Mouse (Mus musculus) kidney, adult 2 months (tissue): ENCODE results near the gene 1810043G02Rik. TPM values are rescaled to one million over a fixed set of nuclear protein-coding genes. Genes with fewer than 3 reads are reported as not detected.
"Not testable (repeated sequence)": the region's sequence is repeated elsewhere in the genome, so short reads cannot be mapped to it uniquely, and the experiment has no call there.

ENCODE experiments used
- DNase-seq: peaks from one replicate; pipeline ENCODE4 v3.0.0; 2021
- H3K27ac ChIP-seq: fragments of 200-500 bp; 2 replicates; pipeline ENCODE4 v1.5.1; 2012; ENCODE audit warnings: low read depth, low read length, control low read depth, inconsistent platforms; ENCODE audit not compliant: insufficient read depth
- H3K27me3 ChIP-seq: fragments of 200-500 bp; replicated peaks from 2 replicates; pipeline ENCODE4 v1.6.1; 2012; ENCODE audit warnings: mild to moderate bottlenecking, moderate library complexity, low read length, inconsistent platforms; ENCODE audit not compliant: control insufficient read depth, insufficient read depth
- H3K36me3 ChIP-seq: fragments of 200-500 bp; 2 replicates; pipeline ENCODE4 v1.6.1; 2012; ENCODE audit warnings: mild to moderate bottlenecking, moderate library complexity, low read length, inconsistent platforms; ENCODE audit not compliant: control insufficient read depth, insufficient read depth
- H3K4me1 ChIP-seq: fragments of 200-500 bp; 2 replicates; pipeline ENCODE4 v1.6.1; 2011; ENCODE audit warnings: low read length; ENCODE audit not compliant: control insufficient read depth, insufficient read depth
- H3K4me3 ChIP-seq: fragments of 200-500 bp; 2 replicates; pipeline ENCODE4 v1.5.1; 2011; ENCODE audit warnings: mild to moderate bottlenecking, low read depth, low read length, control low read depth; ENCODE audit not compliant: insufficient read depth
- CTCF ChIP-seq: fragments of 200-500 bp; conservative IDR thresholded peaks from 2 replicates; pipeline ENCODE4 v1.5.1; 2011; ENCODE audit warnings: low read depth, mild to moderate bottlenecking, control low read depth, low read length, moderate library complexity, mixed read lengths; ENCODE audit not compliant: insufficient read depth, insufficient read length
- POLR2A ChIP-seq: fragments of 200-500 bp; IDR thresholded peaks from one replicate; pipeline ENCODE4 v1.6.1; 2011; ENCODE audit warnings: low read depth, low read length, control low read depth
- WGBS: fragments of 180-500 bp; shearing (Covaris S2); methylation state at CpG from one replicate; pipeline ENCODE4 v1.1.7; 2018; 5-methylcytosine and 5-hydroxymethylcytosine counted together
- polyA plus RNA-seq: library from polyadenylated mRNA; depleted of rRNA; stranded (reverse); fragments of >200 nt; gene quantifications from 2 replicates; pipeline ENCODE4 v1.2.3, GENCODE M21; 2012

1810043G02Rik gene
- polyA plus RNA-seq, 1 experiment = 60.5 TPM

- no peak for DNase-seq
- no peak overlapping the region for H3K27ac ChIP-seq
- TF ChIP-seq POLR2A = no peak
- no peak for TF ChIP-seq CTCF
- WGBS = 31% methylated on average over 7 of the region's 7 CpGs
- no peak overlapping the region for H3K4me3 ChIP-seq
- H3K36me3 ChIP-seq = no peaks in the 10 kb centered on the region
- peaks cover 20% of the 10 kb centered on the region; the same call in 1 of the 2 replicates for H3K4me1 ChIP-seq
- no peaks in the 10 kb centered on the region for H3K27me3 ChIP-seq
Measured at GRCm38 (mm10) chr10:78007203-78007602, 28.9 kb downstream of the 1810043G02Rik start.

GRCm38 (mm10) chr10:78008169-78008568 lies 29.8 kb downstream of the 1810043G02Rik start:
- DNase-seq = no peak
- H3K27me3 ChIP-seq = no peaks in the 10 kb centered on the region
- no peak overlapping the region for H3K27ac ChIP-seq
- H3K36me3 ChIP-seq = no peaks in the 10 kb centered on the region
- no peak for TF ChIP-seq POLR2A
- TF ChIP-seq CTCF = no peak
- 85% methylated on average over 3 of the region's 3 CpGs for WGBS
- H3K4me3 ChIP-seq = no peak overlapping the region
- H3K4me1 ChIP-seq = peaks cover 20% of the 10 kb centered on the region; the same call in 1 of the 2 replicates

- Histone ChIP-seq H3K27ac (peak overlapping the region; percentile 96), H3K36me3 (no peaks in the 10 kb centered on the region), H3K27me3 (no peaks in the 10 kb centered on the region), H3K4me1 (peaks cover 20% of the 10 kb centered on the region; the same call in 1 of the 2 replicates), H3K4me3 (peak overlapping the region; percentile 91)
- under 1% methylated on average over 59 of the region's 59 CpGs for WGBS
- peak; percentile 98 for DNase-seq
- TF ChIP-seq CTCF = peak; percentile 59
- peak; percentile 39 for TF ChIP-seq POLR2A
Measured at GRCm38 (mm10) chr10:78009184-78009944, 31.0 kb downstream of the 1810043G02Rik start.

- H3K27me3 ChIP-seq = no peaks in the 10 kb centered on the region
- H3K36me3 ChIP-seq = no peaks in the 10 kb centered on the region
- peak within 1 kb of the TSS; percentile 96 for H3K27ac ChIP-seq
- under 1% methylated on average over 9 of the region's 9 CpGs for whole genome bisulfite sequencing
- TF ChIP-seq POLR2A = no peak
- no peak for TF ChIP-seq CTCF
- no peak for DNase-seq
- H3K4me3 ChIP-seq = peak within 1 kb of the TSS; percentile 91
- H3K4me1 ChIP-seq = peaks cover 20% of the 10 kb centered on the region; the same call in 1 of the 2 replicates
Measured at GRCm38 (mm10) chr10:78009945-78010293, 31.6 kb downstream of the 1810043G02Rik start, which contains the start of gene Pfkl. Gene Pfkl, minus strand, starts transcription at chr10:78010083.

- TF ChIP-seq POLR2A = no peak
- no peak for TF ChIP-seq CTCF
- peak; percentile 12 for DNase-seq
- no peaks in the 10 kb centered on the region for H3K27me3 ChIP-seq
- H3K36me3 ChIP-seq = no peaks in the 10 kb centered on the region
- WGBS = 18% methylated on average over 10 of the region's 10 CpGs
- no peak overlapping the region for H3K27ac ChIP-seq
- H3K4me3 ChIP-seq = no peak overlapping the region
- H3K4me1 ChIP-seq = peaks cover 20% of the 10 kb centered on the region; the same call in 1 of the 2 replicates
Measured at GRCm38 (mm10) chr10:78010335-78010734, 32.0 kb downstream of the 1810043G02Rik start.

GRCm38 (mm10) chr10:78011116-78011515 lies 32.8 kb downstream of the 1810043G02Rik start:
- not testable (repeated sequence) for H3K4me3 ChIP-seq, H3K27ac ChIP-seq, DNase-seq, H3K36me3 ChIP-seq, H3K27me3 ChIP-seq
- peaks cover 17% of the 10 kb centered on the region; the same call in 1 of the 2 replicates for H3K4me1 ChIP-seq
- 86% methylated on average over 5 of the region's 5 CpGs for WGBS

GRCm38 (mm10) chr10:78012661-78013495 lies 34.6 kb downstream of the 1810043G02Rik start:
- 0 out of 2 replicates have a peak, but pooled peaks cover 8% of the 10 kb centered on the region for H3K4me1 ChIP-seq
- TF ChIP-seq POLR2A = no peak
- TF ChIP-seq CTCF = no peak
- WGBS = 86% methylated on average over 18 of the region's 18 CpGs
- H3K27ac ChIP-seq = no peak overlapping the region
- peak; percentile 23 for DNase-seq
- no peak overlapping the region for H3K4me3 ChIP-seq
- H3K27me3 ChIP-seq = no peaks in the 10 kb centered on the region
- H3K36me3 ChIP-seq = no peaks in the 10 kb centered on the region
